Mouse (Mus musculus) lung, postnatal 0 days (tissue): Measurements from ENCODE around the gene Clcn5. TPM values are rescaled to one million over a fixed set of nuclear protein-coding genes. Genes with fewer than 3 reads are reported as not detected.

Experiments used
- ATAC-seq: fragments of 200-750 bp; cut with Nextera tagmentation; 2 replicates; pipeline ENCODE4 v1.8.0; 2017; ENCODE audit warnings: moderate library complexity
- DNase-seq: peaks from one replicate; pipeline ENCODE4 v3.0.0-alpha.2; 2016; ENCODE audit warnings: low spot score
- H3K27ac ChIP-seq: fragments of 300-500 bp; sonication (generic); 2 replicates; pipeline ENCODE4 v1.5.1; 2014; ENCODE audit warnings: antibody characterized with exemption, mild to moderate bottlenecking, low read length, mixed read lengths
- H3K27me3 ChIP-seq: fragments of 300-500 bp; sonication (generic); replicated peaks from 2 replicates; pipeline ENCODE4 v1.6.1; 2014; ENCODE audit warnings: low read length, mixed read lengths; ENCODE audit not compliant: insufficient read depth
- H3K36me3 ChIP-seq: fragments of 300-500 bp; sonication (generic); 2 replicates; pipeline ENCODE4 v1.6.1; 2014; ENCODE audit warnings: low read length, mixed read lengths; ENCODE audit not compliant: insufficient read depth
- H3K4me1 ChIP-seq: fragments of 300-500 bp; sonication (generic); 2 replicates; pipeline ENCODE4 v1.6.1; 2014; ENCODE audit warnings: antibody characterized with exemption, low read depth, low read length, mixed read lengths; ENCODE audit not compliant: insufficient read depth
- H3K4me2 ChIP-seq: fragments of 300-500 bp; sonication (generic); replicated peaks from 2 replicates; pipeline ENCODE4 v1.6.1; 2014; ENCODE audit warnings: low read depth, mild to moderate bottlenecking, low read length, moderate library complexity, mixed read lengths
- H3K4me3 ChIP-seq: fragments of 300-500 bp; sonication (generic); 2 replicates; pipeline ENCODE4 v1.5.1; 2014; ENCODE audit warnings: low read depth, low read length
- H3K9ac ChIP-seq: fragments of 300-500 bp; sonication (generic); replicated peaks from 2 replicates; pipeline ENCODE4 v1.6.1; 2014; ENCODE audit warnings: low read depth, mild to moderate bottlenecking
- H3K9me3 ChIP-seq: fragments of 300-500 bp; sonication (generic); 2 replicates; pipeline ENCODE4 v1.6.1; 2016; ENCODE audit warnings: low read length, mixed read lengths
- CTCF ChIP-seq: IDR thresholded peaks from 2 replicates; pipeline ENCODE4 v1.5.1; 2016; ENCODE audit warnings: antibody characterized with exemption, mild to moderate bottlenecking
- EP300 ChIP-seq: IDR thresholded peaks from 2 replicates; pipeline ENCODE4 v1.6.1; 2016; ENCODE audit warnings: antibody characterized with exemption, mild to moderate bottlenecking, control low read depth
- whole genome bisulfite sequencing: fragments of 180-500 bp; shearing (Covaris S2); extraction: QIAGEN DNeasy Blood & Tissue Kit; methylation state at CpG from one replicate; pipeline ENCODE4 v1.1.7; 2014; 5-methylcytosine and 5-hydroxymethylcytosine counted together
- polyA plus RNA-seq: library from polyadenylated mRNA; unstranded; fragments of >200 nt; fragmentation: Nextera tagmentation; extraction: Ambion mirVana; gene quantifications from 2 replicates; pipeline ENCODE4 v1.2.1, GENCODE M21; 2015

Gene Clcn5
- 3.1 and 3.2 TPM in 2 replicates for polyA plus RNA-seq

GRCm38 (mm10) chrX:7319089-7319721, at the start of gene Clcn5:
Gene Clcn5 (minus strand): TSS chrX:7319358.
- H3K36me3 ChIP-seq: no peaks in the 10 kb centered on the region
- H3K4me3 ChIP-seq: peak within 1 kb of the TSS; percentile 57
- 16% methylated on average over 39 of the region's 43 CpGs for WGBS
- H3K4me2 ChIP-seq: peak within 1 kb of the TSS; percentile 61
- peak within 1 kb of the TSS; percentile 80 for H3K27ac ChIP-seq
- no peaks in the 10 kb centered on the region for H3K9me3 ChIP-seq
- DNase-seq: peak; percentile 96
- H3K4me1 ChIP-seq: no peaks in the 10 kb centered on the region
- TF ChIP-seq CTCF (no peak), EP300 (no peak)
- no peaks in the 10 kb centered on the region for H3K27me3 ChIP-seq
- ATAC-seq: peak; percentile 99
- peak within 1 kb of the TSS; percentile 59 for H3K9ac ChIP-seq

GRCm38 (mm10) chrX:7325455-7325854, 6.3 kb upstream of the Clcn5 start:
- TF ChIP-seq CTCF: peak; percentile 37; the same call in 1 of the 2 replicates
- no peak for TF ChIP-seq EP300
- Histone ChIP-seq H3K27me3 (no peaks in the 10 kb centered on the region), H3K27ac (no peak overlapping the region), H3K9ac (no peak overlapping the region), H3K4me1 (no peaks in the 10 kb centered on the region), H3K4me3 (no peak overlapping the region), H3K4me2 (no peak overlapping the region), H3K9me3 (no peaks in the 10 kb centered on the region), H3K36me3 (no peaks in the 10 kb centered on the region)
- ATAC-seq: no peak
- 38% methylated on average over 2 of the region's 2 CpGs for whole genome bisulfite sequencing
- no peak for DNase-seq

GRCm38 (mm10) chrX:7322288-7322687, 3.1 kb upstream of the Clcn5 start:
- H3K36me3 ChIP-seq: no peaks in the 10 kb centered on the region
- ATAC-seq: no peak
- no peak overlapping the region for H3K4me2 ChIP-seq
- H3K27ac ChIP-seq: no peak overlapping the region
- no peaks in the 10 kb centered on the region for H3K9me3 ChIP-seq
- WGBS: 18% methylated on average over 7 of the region's 7 CpGs
- TF ChIP-seq CTCF: peak; percentile 72
- no peak for TF ChIP-seq EP300
- DNase-seq: peak; percentile 42
- no peaks in the 10 kb centered on the region for H3K4me1 ChIP-seq
- no peak overlapping the region for H3K4me3 ChIP-seq
- H3K9ac ChIP-seq: no peak overlapping the region
- no peaks in the 10 kb centered on the region for H3K27me3 ChIP-seq

GRCm38 (mm10) chrX:7320571-7320970, 1.4 kb upstream of the Clcn5 start:
- no peak for ATAC-seq
- Histone ChIP-seq H3K4me2 (no peak overlapping the region), H3K27ac (no peak overlapping the region), H3K36me3 (no peaks in the 10 kb centered on the region), H3K9me3 (no peaks in the 10 kb centered on the region), H3K27me3 (no peaks in the 10 kb centered on the region), H3K4me3 (no peak overlapping the region), H3K9ac (no peak overlapping the region), H3K4me1 (no peaks in the 10 kb centered on the region)
- 60% methylated on average over 2 of the region's 2 CpGs for WGBS
- DNase-seq: no peak
- TF ChIP-seq EP300: no peak
- no peak for TF ChIP-seq CTCF

GRCm38 (mm10) chrX:7318551-7319025, 570 bp downstream of the Clcn5 start:
- 17% methylated on average over 32 of the region's 37 CpGs for WGBS
- no peaks in the 10 kb centered on the region for H3K9me3 ChIP-seq
- H3K27me3 ChIP-seq: no peaks in the 10 kb centered on the region
- DNase-seq (peak; percentile 37), ATAC-seq (peak; percentile 75)
- peak overlapping the region; percentile 57 for H3K4me3 ChIP-seq
- no peak for TF ChIP-seq EP300
- TF ChIP-seq CTCF: peak; percentile 9; the same call in 1 of the 2 replicates
- peak overlapping the region; percentile 80 for H3K27ac ChIP-seq
- no peaks in the 10 kb centered on the region for H3K4me1 ChIP-seq
- peak overlapping the region; percentile 61 for H3K4me2 ChIP-seq
- no peaks in the 10 kb centered on the region for H3K36me3 ChIP-seq
- peak overlapping the region; percentile 59 for H3K9ac ChIP-seq

- no peak for DNase-seq
- 0 out of 2 replicates have a peak overlapping the region, but pooled peaks have one; percentile 14 for H3K4me2 ChIP-seq
- H3K9ac ChIP-seq: no peak overlapping the region
- TF ChIP-seq EP300 (no peak), CTCF (no peak)
- no peaks in the 10 kb centered on the region for H3K9me3 ChIP-seq
- no peaks in the 10 kb centered on the region for H3K27me3 ChIP-seq
- H3K36me3 ChIP-seq: no peaks in the 10 kb centered on the region
- H3K4me1 ChIP-seq: no peaks in the 10 kb centered on the region
- WGBS: 39% methylated on average over 10 of the region's 10 CpGs
- no peak for ATAC-seq
- H3K4me3 ChIP-seq: no peak overlapping the region
- H3K27ac ChIP-seq: no peak overlapping the region
Observed at GRCm38 (mm10) chrX:7315115-7315514, 4.0 kb downstream of the Clcn5 start.
